Mouse (Mus musculus): Measurements from ENCODE around the gene Efr3b. TPM values are rescaled to one million over a fixed set of nuclear protein-coding genes. Genes with fewer than 3 reads are reported as not detected.

Efr3b gene
- polyA plus RNA-seq, 1 experiment from 2014 or later, result 8.4 TPM

DNA sequence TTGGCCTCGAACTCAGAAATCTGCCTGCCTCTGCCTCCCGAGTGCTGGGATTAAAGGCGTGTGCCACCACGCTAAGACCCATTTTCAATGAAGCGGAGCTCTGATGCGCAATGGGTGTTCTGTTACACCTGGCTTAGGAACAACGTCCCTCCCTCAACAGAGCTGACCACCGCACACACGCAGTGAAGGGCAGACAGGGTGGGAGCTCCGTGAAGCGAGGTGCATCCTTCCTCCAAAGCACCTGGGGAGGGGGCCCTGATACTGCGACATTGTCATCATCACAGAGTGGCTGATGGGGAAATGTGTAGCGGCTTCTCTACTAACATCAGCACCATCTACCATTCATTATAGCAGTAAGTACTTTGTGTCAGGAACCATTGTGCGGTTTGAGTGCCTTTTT lies 15.2 kb downstream of the Efr3b start:
- DNase-seq (ENCODE audit: low spot score), result no peak
- 94% methylated on average over 14 of the region's 14 CpGs for WGBS
- Histone ChIP-seq H3K4me3 (no peak overlapping the region), H3K36me3 (no peaks in the 10 kb centered on the region), H3K9me3 (replicated peaks) (no peaks in the 10 kb centered on the region), H3K27me3 (ENCODE audit: low read depth, poor library complexity, severe bottlenecking) (no peaks in the 10 kb centered on the region), H3K27ac (no peak overlapping the region), H3K4me1 (peaks cover 3% of the 10 kb centered on the region; the same call in 1 of the 2 replicates)

DNA sequence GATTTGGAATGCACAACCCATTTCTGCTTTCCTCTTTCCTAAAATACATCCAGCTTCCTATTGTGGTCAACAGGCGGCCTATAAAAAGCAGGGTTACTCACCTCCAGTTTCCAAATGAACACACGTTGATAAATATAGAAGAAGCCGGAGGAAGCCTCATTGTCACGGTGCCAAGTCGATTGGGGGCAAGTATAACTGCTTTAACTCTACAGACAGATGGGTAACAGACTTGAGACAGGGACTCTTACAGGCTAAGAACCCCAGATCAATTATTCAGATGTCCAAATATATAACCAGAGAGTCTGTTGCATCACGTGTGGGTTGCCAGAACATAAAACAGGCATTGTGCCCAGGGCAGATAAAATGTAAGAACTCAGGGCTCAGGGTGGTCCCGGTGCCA lies 15.9 kb downstream of the Efr3b start:
- Histone ChIP-seq H3K27me3 (ENCODE audit: low read depth, poor library complexity, severe bottlenecking) (no peaks in the 10 kb centered on the region), H3K27ac (no peak overlapping the region), H3K9me3 (replicated peaks) (no peaks in the 10 kb centered on the region), H3K4me1 (peaks cover 3% of the 10 kb centered on the region; the same call in 1 of the 2 replicates), H3K36me3 (no peaks in the 10 kb centered on the region), H3K4me3 (no peak overlapping the region)
- no peak for DNase-seq (ENCODE audit: low spot score)
- WGBS, result 93% methylated on average over 7 of the region's 7 CpGs

DNA sequence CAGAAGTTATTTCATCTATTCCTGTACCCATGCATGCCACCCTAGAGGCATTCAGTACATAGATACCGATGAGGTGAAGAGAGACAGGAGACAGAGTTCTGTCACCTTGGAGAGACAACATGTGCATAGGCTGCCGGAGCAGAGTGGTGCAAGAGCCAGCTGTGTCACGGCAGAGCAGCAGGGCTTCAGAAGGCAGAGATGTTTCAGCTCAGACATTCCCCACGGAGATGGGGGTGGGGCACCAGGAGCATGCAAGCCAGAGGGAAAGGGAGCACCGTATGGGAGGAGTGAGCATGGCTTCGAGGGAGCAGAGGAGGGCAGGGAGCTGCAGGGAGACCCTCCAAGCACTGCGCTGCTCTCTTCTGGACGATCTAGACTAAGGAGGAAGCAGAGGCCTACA lies 18.2 kb downstream of the Efr3b start:
- H3K27ac ChIP-seq, result no peak overlapping the region
- DNase-seq (ENCODE audit: low spot score), result no peak
- H3K4me1 ChIP-seq, result peaks cover 3% of the 10 kb centered on the region; the same call in 1 of the 2 replicates
- H3K4me3 ChIP-seq, result no peak overlapping the region
- WGBS, result 58% methylated on average over 8 of the region's 8 CpGs
- no peaks in the 10 kb centered on the region for H3K9me3 ChIP-seq (replicated peaks)
- no peaks in the 10 kb centered on the region for H3K36me3 ChIP-seq
- H3K27me3 ChIP-seq (ENCODE audit: low read depth, poor library complexity, severe bottlenecking), result no peaks in the 10 kb centered on the region

DNA sequence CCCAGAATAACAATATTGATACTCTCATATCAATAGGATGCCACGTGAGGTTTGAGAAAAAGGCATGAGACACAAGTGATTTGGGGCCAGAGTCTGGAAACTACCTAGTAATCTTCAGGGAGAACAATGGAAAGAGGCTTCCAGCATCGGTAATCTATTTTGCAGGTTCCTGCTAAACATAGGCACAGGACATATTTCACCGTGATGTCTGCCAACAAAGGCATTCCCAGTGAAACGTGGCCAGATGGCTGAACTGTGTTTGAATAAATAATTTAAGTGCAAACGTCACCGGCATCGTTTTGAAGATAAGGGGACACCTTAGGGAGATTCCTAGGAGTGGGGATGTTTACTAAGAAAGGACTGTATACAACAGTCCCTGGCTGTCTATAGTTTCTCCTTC lies 22.4 kb downstream of the Efr3b start:
- H3K4me3 ChIP-seq, result no peak overlapping the region
- WGBS, result 81% methylated on average over 7 of the region's 7 CpGs
- H3K27me3 ChIP-seq (ENCODE audit: low read depth, poor library complexity, severe bottlenecking), result no peaks in the 10 kb centered on the region
- DNase-seq (ENCODE audit: low spot score), result no peak
- no peaks in the 10 kb centered on the region for H3K9me3 ChIP-seq (replicated peaks)
- no peak overlapping the region for H3K27ac ChIP-seq
- no peaks in the 10 kb centered on the region for H3K4me1 ChIP-seq
- H3K36me3 ChIP-seq, result no peaks in the 10 kb centered on the region

DNA sequence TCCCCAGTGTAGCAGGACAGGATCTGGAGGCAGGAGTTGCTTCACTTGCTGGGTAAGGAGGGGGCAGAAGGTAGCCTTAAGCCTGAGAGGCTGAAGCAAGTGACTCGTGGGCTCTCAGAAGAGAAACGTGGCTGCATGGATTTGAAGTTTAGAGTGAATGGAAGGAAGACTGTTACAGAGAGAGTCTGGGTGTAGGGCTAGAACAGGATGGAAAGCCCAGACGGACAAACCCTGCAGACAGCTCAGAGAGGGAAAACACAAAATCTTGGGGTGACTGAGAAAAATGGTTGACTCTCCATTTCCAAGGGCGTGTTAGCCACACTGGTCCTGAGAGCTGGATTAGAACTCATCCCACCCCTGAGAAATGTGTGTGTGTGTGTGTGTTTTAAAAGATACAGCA lies 23.0 kb downstream of the Efr3b start:
- Histone ChIP-seq H3K4me3 (no peak overlapping the region), H3K4me1 (no peaks in the 10 kb centered on the region), H3K9me3 (replicated peaks) (no peaks in the 10 kb centered on the region), H3K36me3 (no peaks in the 10 kb centered on the region), H3K27me3 (ENCODE audit: low read depth, poor library complexity, severe bottlenecking) (no peaks in the 10 kb centered on the region), H3K27ac (no peak overlapping the region)
- WGBS, result 83% methylated on average over 4 of the region's 4 CpGs
- DNase-seq (ENCODE audit: low spot score), result no peak

DNA sequence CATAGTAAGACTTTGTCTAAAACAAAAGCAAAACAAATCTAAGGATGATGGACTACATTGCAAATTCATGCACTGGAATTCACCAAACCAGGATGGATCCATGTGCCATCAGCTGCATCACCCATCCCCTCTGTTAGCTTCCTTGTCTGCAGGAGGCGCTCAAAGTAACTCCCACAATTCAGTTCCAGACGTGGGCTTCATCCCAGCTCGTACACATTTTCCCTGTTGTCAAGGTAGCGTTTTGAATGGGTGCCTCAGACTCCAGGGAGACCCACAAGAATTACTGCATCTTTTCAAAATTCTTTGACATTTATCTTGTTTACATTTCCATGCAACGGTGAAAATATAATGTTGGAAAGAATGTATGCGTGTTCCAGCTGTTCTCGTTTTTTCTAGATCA lies 23.5 kb downstream of the Efr3b start:
- H3K36me3 ChIP-seq, result no peaks in the 10 kb centered on the region
- no peaks in the 10 kb centered on the region for H3K27me3 ChIP-seq (ENCODE audit: low read depth, poor library complexity, severe bottlenecking)
- no peak overlapping the region for H3K27ac ChIP-seq
- 84% methylated on average over 7 of the region's 7 CpGs for WGBS
- no peak for DNase-seq (ENCODE audit: low spot score)
- H3K4me1 ChIP-seq, result peaks cover 1% of the 10 kb centered on the region; the same call in 1 of the 2 replicates
- H3K4me3 ChIP-seq, result no peak overlapping the region
- no peaks in the 10 kb centered on the region for H3K9me3 ChIP-seq (replicated peaks)

DNA sequence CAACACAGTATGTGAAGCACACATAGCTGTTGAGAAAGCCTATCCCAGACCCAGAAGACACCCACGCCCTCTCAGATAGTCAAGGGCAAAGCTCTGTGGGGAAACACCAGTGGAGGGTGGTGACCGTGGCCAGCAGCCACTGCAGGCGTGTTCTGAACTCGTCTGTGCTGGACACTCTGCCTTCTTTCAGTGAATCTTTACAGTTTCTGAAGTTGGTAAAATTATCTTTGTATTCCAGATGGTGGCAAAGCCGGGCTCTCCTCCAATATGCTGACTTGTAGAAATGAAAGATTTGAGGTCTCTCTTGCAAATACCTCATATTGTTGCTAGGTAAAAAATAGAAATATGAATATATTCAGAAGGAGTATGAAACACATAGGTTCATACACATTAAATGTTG lies 27.0 kb downstream of the Efr3b start:
- no peaks in the 10 kb centered on the region for H3K9me3 ChIP-seq (replicated peaks)
- no peaks in the 10 kb centered on the region for H3K36me3 ChIP-seq
- H3K27ac ChIP-seq, result no peak overlapping the region
- peaks cover 31% of the 10 kb centered on the region for H3K4me1 ChIP-seq
- 91% methylated on average over 5 of the region's 5 CpGs for WGBS
- no peak overlapping the region for H3K4me3 ChIP-seq
- DNase-seq (ENCODE audit: low spot score), result no peak
- no peaks in the 10 kb centered on the region for H3K27me3 ChIP-seq (ENCODE audit: low read depth, poor library complexity, severe bottlenecking)

DNA sequence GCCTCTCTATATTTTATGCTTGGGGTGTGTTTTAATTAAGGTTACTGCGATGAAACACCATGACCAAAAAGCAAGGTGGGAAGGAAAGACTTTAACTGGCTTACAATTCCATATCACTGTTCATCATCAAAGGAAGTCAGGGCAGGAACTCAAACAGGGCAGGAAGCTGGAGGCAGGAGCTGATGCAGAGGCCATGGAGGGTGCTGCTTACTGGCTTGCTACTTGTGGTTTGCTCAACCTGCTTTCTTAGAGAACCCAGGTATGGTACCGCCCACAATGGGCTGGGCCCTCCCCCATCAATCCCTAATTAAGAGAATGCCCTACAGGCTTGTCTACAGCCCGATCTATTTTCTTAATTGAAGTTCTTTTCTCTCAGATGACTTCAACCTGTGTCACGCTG lies 27.4 kb downstream of the Efr3b start:
- 83% methylated on average over 4 of the region's 4 CpGs for WGBS
- Histone ChIP-seq H3K4me1 (peaks cover 31% of the 10 kb centered on the region), H3K4me3 (no peak overlapping the region), H3K27ac (no peak overlapping the region), H3K36me3 (no peaks in the 10 kb centered on the region), H3K9me3 (replicated peaks) (no peaks in the 10 kb centered on the region), H3K27me3 (ENCODE audit: low read depth, poor library complexity, severe bottlenecking) (no peaks in the 10 kb centered on the region)
- DNase-seq (ENCODE audit: low spot score), result no peak

DNA sequence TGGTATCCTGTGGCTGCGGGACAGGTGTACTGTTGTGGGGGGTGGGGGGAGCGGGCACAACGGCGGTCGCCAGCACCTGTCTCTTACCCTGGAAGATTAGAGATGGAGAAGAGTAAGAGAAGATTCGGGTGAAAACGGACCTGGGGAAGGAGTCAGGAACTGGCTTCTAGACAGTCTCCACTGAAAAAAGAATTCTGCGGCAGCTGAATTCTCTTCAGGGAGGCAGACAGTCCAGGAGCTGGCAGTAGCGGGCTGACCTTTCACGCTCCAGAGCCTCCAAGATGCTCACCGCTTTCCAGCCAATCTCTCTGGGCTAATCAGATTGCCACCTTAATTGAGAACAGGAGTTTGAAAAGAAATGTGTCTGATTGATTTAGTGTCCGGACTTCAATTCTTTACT lies 30.0 kb downstream of the Efr3b start:
- H3K4me3 ChIP-seq, result peak overlapping the region; percentile 14; the same call in 1 of the 2 replicates
- peaks cover 31% of the 10 kb centered on the region for H3K4me1 ChIP-seq
- H3K9me3 ChIP-seq (replicated peaks), result no peaks in the 10 kb centered on the region
- H3K27me3 ChIP-seq (ENCODE audit: low read depth, poor library complexity, severe bottlenecking), result no peaks in the 10 kb centered on the region
- 48% methylated on average over 12 of the region's 12 CpGs for WGBS
- no peak for DNase-seq (ENCODE audit: low spot score)
- no peak overlapping the region for H3K27ac ChIP-seq
- H3K36me3 ChIP-seq, result no peaks in the 10 kb centered on the region

DNA sequence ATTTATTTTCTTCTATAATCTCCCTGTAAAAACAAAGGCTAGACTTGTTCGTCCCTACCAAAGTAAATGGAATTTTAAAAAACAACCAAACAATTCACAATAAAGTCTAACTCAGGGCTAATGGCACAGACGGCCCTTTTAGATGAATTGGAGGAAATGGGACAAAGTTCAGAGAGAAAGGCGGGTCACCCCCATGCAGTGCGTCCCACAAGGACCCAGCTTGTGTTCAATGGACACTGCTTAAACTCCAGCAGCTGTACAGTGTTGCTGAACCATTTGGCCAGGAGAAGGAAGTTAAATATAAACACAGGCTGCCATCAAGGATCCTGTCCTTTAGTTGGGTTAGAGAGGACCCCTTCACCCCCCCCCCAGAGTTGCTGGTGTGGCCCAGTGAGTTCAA lies 30.9 kb downstream of the Efr3b start:
- 71% methylated on average over 4 of the region's 4 CpGs for WGBS
- no peak for DNase-seq (ENCODE audit: low spot score)
- no peaks in the 10 kb centered on the region for H3K27me3 ChIP-seq (ENCODE audit: low read depth, poor library complexity, severe bottlenecking)
- H3K36me3 ChIP-seq, result no peaks in the 10 kb centered on the region
- no peak overlapping the region for H3K27ac ChIP-seq
- H3K9me3 ChIP-seq (replicated peaks), result no peaks in the 10 kb centered on the region
- peaks cover 31% of the 10 kb centered on the region for H3K4me1 ChIP-seq
- no peak overlapping the region for H3K4me3 ChIP-seq

DNA sequence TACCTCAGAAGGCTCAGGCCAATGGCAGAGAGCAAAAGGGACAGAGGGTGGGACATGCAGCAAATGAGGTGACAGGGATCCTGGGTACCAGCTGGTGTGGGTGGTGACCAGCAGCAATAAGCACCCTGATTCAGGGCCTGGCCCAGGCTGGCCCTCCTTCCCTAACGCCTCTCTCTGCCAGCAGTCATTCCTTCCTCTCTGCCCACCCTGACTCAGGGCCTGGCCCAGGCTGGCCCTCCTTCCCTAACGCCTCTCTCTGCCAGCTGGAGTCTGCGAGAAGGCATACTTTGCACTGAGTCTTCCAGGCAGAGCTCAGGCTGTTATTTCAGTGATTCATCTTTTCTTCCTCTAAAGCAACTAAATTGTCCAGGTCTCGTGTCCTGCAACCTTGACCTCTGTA lies 31.5 kb downstream of the Efr3b start:
- Histone ChIP-seq H3K9me3 (replicated peaks) (no peaks in the 10 kb centered on the region), H3K4me1 (peaks cover 31% of the 10 kb centered on the region), H3K27me3 (ENCODE audit: low read depth, poor library complexity, severe bottlenecking) (no peaks in the 10 kb centered on the region), H3K27ac (no peak overlapping the region; the same call in 1 of the 2 replicates), H3K36me3 (no peaks in the 10 kb centered on the region), H3K4me3 (no peak overlapping the region)
- no peak for DNase-seq (ENCODE audit: low spot score)
- whole genome bisulfite sequencing, result 39% methylated on average over 4 of the region's 4 CpGs

DNA sequence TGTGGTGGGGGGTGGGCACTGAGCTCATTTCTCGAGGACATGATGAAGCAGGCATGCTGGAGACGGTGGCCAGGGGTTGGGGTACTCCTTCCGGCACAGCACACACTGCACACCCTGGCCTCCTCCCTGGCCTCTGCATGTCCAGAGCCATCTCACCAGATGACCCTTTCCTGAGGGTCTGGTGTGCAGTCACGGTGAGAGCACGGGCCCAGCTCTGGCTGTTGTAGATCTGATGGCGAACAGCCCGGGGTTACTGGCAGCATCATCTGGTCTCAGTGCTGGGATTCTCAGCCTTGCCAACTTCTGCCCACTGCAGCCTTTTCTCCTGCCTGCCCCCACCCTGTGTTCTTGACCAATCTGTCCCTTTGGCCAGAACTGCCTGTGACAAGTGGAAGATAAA lies 32.6 kb downstream of the Efr3b start:
- H3K27me3 ChIP-seq (ENCODE audit: low read depth, poor library complexity, severe bottlenecking), result no peaks in the 10 kb centered on the region
- WGBS, result 86% methylated on average over 7 of the region's 7 CpGs
- H3K9me3 ChIP-seq (replicated peaks), result no peaks in the 10 kb centered on the region
- H3K4me1 ChIP-seq, result peaks cover 31% of the 10 kb centered on the region
- no peak overlapping the region for H3K4me3 ChIP-seq
- H3K36me3 ChIP-seq, result no peaks in the 10 kb centered on the region
- no peak overlapping the region for H3K27ac ChIP-seq
- DNase-seq (ENCODE audit: low spot score), result no peak

DNA sequence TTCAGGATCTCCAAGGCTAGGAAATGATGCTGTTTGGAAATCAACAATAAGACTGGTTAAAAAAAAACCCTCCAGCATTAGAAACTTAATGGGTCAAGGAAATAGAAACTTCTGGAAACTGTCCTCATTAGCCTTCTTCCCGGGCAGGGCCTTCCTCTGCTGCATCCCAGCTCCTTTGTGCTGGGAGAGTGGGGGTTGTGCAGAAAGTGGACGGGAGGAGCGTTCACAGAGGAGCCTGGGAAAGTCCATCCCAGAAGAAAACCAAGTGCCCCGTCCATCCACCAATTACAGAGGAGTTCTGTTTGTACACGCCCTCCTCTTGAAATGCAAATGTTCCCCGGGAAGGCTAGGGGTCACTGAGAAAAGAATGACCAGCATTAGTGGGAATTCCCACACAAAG lies 34.1 kb downstream of the Efr3b start:
- no peak for DNase-seq (ENCODE audit: low spot score)
- no peak overlapping the region for H3K27ac ChIP-seq
- no peaks in the 10 kb centered on the region for H3K36me3 ChIP-seq
- H3K4me3 ChIP-seq, result no peak overlapping the region
- no peaks in the 10 kb centered on the region for H3K27me3 ChIP-seq (ENCODE audit: low read depth, poor library complexity, severe bottlenecking)
- H3K4me1 ChIP-seq, result peaks cover 25% of the 10 kb centered on the region
- no peaks in the 10 kb centered on the region for H3K9me3 ChIP-seq (replicated peaks)
- WGBS, result 37% methylated on average over 6 of the region's 6 CpGs

DNA sequence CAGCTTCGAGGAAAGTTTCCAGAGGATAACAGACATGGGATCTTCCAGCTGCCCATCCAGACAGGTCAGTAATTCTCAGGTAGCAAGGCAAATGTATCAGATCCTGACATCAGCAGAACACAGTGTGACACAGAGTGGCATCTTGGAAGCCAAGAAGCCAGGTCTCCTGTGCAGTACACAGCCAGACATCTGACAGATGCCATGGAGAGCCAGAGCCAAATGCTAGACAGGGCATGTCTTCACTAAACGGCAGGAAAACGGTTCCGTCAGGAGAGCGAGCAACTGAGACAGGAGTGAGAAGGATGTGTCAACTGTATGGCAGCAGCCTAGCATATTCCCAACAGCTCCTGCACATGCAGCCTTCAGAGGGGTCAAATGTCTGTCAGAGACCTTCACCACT lies 38.3 kb downstream of the Efr3b start:
- Histone ChIP-seq H3K4me3 (no peak overlapping the region), H3K27ac (no peak overlapping the region), H3K36me3 (no peaks in the 10 kb centered on the region), H3K4me1 (no peaks in the 10 kb centered on the region), H3K9me3 (replicated peaks) (no peaks in the 10 kb centered on the region), H3K27me3 (ENCODE audit: low read depth, poor library complexity, severe bottlenecking) (no peaks in the 10 kb centered on the region)
- 94% methylated on average over 5 of the region's 5 CpGs for WGBS
- no peak for DNase-seq (ENCODE audit: low spot score)

Measured in limb, embryonic 10.5 days (tissue).